Mouse (Mus musculus): ENCODE results near the gene Rflnb. TPM values are rescaled to one million over a fixed set of nuclear protein-coding genes. Genes with fewer than 3 reads are reported as not detected.
"Not testable (repeated sequence)": the region's sequence is repeated elsewhere in the genome, so short reads cannot be mapped to it uniquely, and the experiment has no call there.

Rflnb gene
- polyA plus RNA-seq, 1 experiment = 11.5 TPM

GRCm38 (mm10) chr11:76009101-76009500 lies 18.5 kb downstream of the Rflnb start:
- H3K27me3 ChIP-seq (ENCODE audit: control insufficient read depth, insufficient read depth, low read length) = no peaks in the 10 kb centered on the region
- TF ChIP-seq CTCF (IDR thresholded peaks at IDR 0.05; ENCODE audit: extremely low read depth, insufficient read depth, insufficient read length, insufficient replicate concordance) (no peak), POLR2A (IDR thresholded peaks at IDR 0.05; ENCODE audit: low read depth, low read length) (no peak)
- WGBS = 80% methylated on average over 6 of the region's 6 CpGs
- no peak overlapping the region for H3K27ac ChIP-seq (ENCODE audit: insufficient read depth, low read length)
- no peaks in the 10 kb centered on the region for H3K4me1 ChIP-seq (ENCODE audit: control insufficient read depth, insufficient read depth, insufficient read length)
- H3K4me3 ChIP-seq (ENCODE audit: extremely low read depth, insufficient read depth, insufficient read length) = no peak overlapping the region
- no peak for DNase-seq (ENCODE audit: low read depth in 1 of 2, low spot score in 2 of 2)
- H3K36me3 ChIP-seq (ENCODE audit: control insufficient read depth, insufficient read depth, low read length) = no peaks in the 10 kb centered on the region

DNA sequence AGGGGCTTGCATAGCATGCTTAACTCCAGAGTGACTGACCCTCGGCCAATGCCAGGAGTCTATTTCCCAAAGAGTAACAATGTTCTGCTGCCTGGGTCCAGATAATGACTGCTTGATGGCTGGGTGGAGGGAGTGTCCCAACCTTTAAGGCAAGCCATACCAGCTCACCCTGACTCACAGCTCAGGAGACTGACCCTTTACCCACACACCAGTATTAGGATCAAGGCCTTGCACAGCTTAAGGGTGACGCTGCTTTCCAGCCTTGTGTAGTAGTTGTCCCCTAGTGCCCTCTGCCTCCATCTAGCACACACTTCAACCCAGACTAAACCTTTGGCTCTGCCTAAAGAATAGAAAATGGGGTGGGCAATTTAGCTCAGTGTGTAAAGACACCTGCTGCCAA lies 19.4 kb downstream of the Rflnb start:
- Histone ChIP-seq H3K4me1 (ENCODE audit: control insufficient read depth, insufficient read depth, insufficient read length) (no peaks in the 10 kb centered on the region), H3K27me3 (ENCODE audit: control insufficient read depth, insufficient read depth, low read length) (no peaks in the 10 kb centered on the region), H3K4me3 (ENCODE audit: extremely low read depth, insufficient read depth, insufficient read length) (no peak overlapping the region), H3K27ac (ENCODE audit: insufficient read depth, low read length) (no peak overlapping the region), H3K36me3 (ENCODE audit: control insufficient read depth, insufficient read depth, low read length) (no peaks in the 10 kb centered on the region)
- no peak for TF ChIP-seq CTCF (IDR thresholded peaks at IDR 0.05; ENCODE audit: extremely low read depth, insufficient read depth, insufficient read length, insufficient replicate concordance)
- TF ChIP-seq POLR2A (IDR thresholded peaks at IDR 0.05; ENCODE audit: low read depth, low read length) = no peak
- DNase-seq (ENCODE audit: low read depth in 1 of 2, low spot score in 2 of 2) = no peak
- 87% methylated on average over 2 of the region's 2 CpGs for WGBS

DNA sequence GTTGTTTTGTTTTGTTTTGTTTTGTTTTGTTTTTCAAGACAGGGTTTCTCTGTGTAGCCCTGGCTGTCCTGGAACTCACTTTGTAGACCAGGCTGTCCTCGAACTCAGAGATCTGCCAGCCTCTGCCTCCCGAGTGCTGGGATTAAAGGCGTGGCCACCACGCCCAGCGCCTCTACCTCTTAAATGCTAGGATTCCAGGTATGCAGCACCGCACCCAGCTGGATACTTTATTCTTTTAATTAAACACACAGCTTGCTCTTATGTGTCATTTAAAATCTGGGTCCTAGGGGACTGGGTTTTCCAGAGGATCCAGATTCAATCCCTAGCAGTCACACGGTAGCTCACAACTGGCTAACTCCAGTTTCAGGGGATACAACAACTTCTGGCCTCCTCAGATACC lies 23.3 kb downstream of the Rflnb start:
- WGBS = 92% methylated on average over 7 of the region's 7 CpGs
- not testable (repeated sequence) for DNase-seq (ENCODE audit: low read depth in 1 of 2, low spot score in 2 of 2); H3K36me3 ChIP-seq (ENCODE audit: control insufficient read depth, insufficient read depth, low read length); H3K4me1 ChIP-seq (ENCODE audit: control insufficient read depth, insufficient read depth, insufficient read length); H3K4me3 ChIP-seq (ENCODE audit: extremely low read depth, insufficient read depth, insufficient read length); H3K27ac ChIP-seq (ENCODE audit: insufficient read depth, low read length); H3K27me3 ChIP-seq (ENCODE audit: control insufficient read depth, insufficient read depth, low read length)

GRCm38 (mm10) chr11:76001237-76001878 lies 26.2 kb downstream of the Rflnb start:
- Histone ChIP-seq H3K4me3 (ENCODE audit: extremely low read depth, insufficient read depth, insufficient read length) (no peak overlapping the region), H3K4me1 (ENCODE audit: control insufficient read depth, insufficient read depth, insufficient read length) (peaks cover 5% of the 10 kb centered on the region; the same call in 1 of the 2 replicates), H3K27ac (ENCODE audit: insufficient read depth, low read length) (no peak overlapping the region), H3K36me3 (ENCODE audit: control insufficient read depth, insufficient read depth, low read length) (no peaks in the 10 kb centered on the region), H3K27me3 (ENCODE audit: control insufficient read depth, insufficient read depth, low read length) (no peaks in the 10 kb centered on the region; the same call in 1 of the 2 replicates)
- no peak for DNase-seq (ENCODE audit: low read depth in 1 of 2, low spot score in 2 of 2)
- 58% methylated on average over 3 of the region's 3 CpGs for WGBS
- TF ChIP-seq CTCF (IDR thresholded peaks at IDR 0.05; ENCODE audit: extremely low read depth, insufficient read depth, insufficient read length, insufficient replicate concordance) = no peak
- no peak for TF ChIP-seq POLR2A (IDR thresholded peaks at IDR 0.05; ENCODE audit: low read depth, low read length)

- Histone ChIP-seq H3K36me3 (ENCODE audit: control insufficient read depth, insufficient read depth, low read length) (no peaks in the 10 kb centered on the region), H3K27ac (ENCODE audit: insufficient read depth, low read length) (no peak overlapping the region), H3K27me3 (ENCODE audit: control insufficient read depth, insufficient read depth, low read length) (no peaks in the 10 kb centered on the region; the same call in 1 of the 2 replicates), H3K4me1 (ENCODE audit: control insufficient read depth, insufficient read depth, insufficient read length) (peaks cover 5% of the 10 kb centered on the region; the same call in 1 of the 2 replicates), H3K4me3 (ENCODE audit: extremely low read depth, insufficient read depth, insufficient read length) (no peak overlapping the region)
- WGBS = 83% methylated on average over 5 of the region's 5 CpGs
- DNase-seq (ENCODE audit: low read depth in 1 of 2, low spot score in 2 of 2) = no peak
- TF ChIP-seq POLR2A (IDR thresholded peaks at IDR 0.05; ENCODE audit: low read depth, low read length) = no peak
- no peak for TF ChIP-seq CTCF (IDR thresholded peaks at IDR 0.05; ENCODE audit: extremely low read depth, insufficient read depth, insufficient read length, insufficient replicate concordance)
Measured at GRCm38 (mm10) chr11:76000701-76001100, 26.9 kb downstream of the Rflnb start.

GRCm38 (mm10) chr11:75999440-76000155 lies 28.0 kb downstream of the Rflnb start, which contains the start of gene 1700016K19Rik:
TSS of gene 1700016K19Rik (plus strand) at chr11:75999912.
- 13% methylated on average over 35 of the region's 36 CpGs for WGBS
- TF ChIP-seq POLR2A (IDR thresholded peaks at IDR 0.05; ENCODE audit: low read depth, low read length) = no peak
- TF ChIP-seq CTCF (IDR thresholded peaks at IDR 0.05; ENCODE audit: extremely low read depth, insufficient read depth, insufficient read length, insufficient replicate concordance) = peak; percentile 62; the same call in 1 of the 2 replicates
- H3K27me3 ChIP-seq (ENCODE audit: control insufficient read depth, insufficient read depth, low read length) = no peaks in the 10 kb centered on the region; the same call in 1 of the 2 replicates
- no peaks in the 10 kb centered on the region for H3K36me3 ChIP-seq (ENCODE audit: control insufficient read depth, insufficient read depth, low read length)
- peak; percentile 79 to 88 for DNase-seq (ENCODE audit: low read depth in 1 of 2, low spot score in 2 of 2)
- no peak within 1 kb of the TSS for H3K27ac ChIP-seq (ENCODE audit: insufficient read depth, low read length)
- H3K4me3 ChIP-seq (ENCODE audit: extremely low read depth, insufficient read depth, insufficient read length) = peak within 1 kb of the TSS; percentile 57; the same call in 1 of the 2 replicates
- H3K4me1 ChIP-seq (ENCODE audit: control insufficient read depth, insufficient read depth, insufficient read length) = peaks cover 9% of the 10 kb centered on the region; the same call in 1 of the 2 replicates

DNA sequence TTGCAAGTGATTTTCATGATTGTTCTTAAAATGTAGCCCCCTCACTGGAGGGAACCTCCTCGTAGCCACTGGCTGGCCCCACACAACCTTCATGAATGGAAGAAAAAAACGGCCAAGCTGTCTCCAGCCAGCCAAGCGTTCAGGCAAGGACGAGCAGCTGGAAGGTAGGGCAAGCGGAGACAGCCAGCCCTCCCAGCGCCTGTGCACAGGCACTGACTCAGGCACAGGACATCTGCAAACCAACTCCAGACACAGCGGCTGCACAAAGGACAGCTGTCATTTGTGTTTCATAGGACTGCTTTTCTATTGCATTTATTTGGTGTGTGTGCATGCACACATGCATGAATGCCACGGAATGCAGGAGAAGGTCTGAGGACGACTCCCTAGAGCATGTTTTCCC lies 33.2 kb downstream of the Rflnb start:
- Histone ChIP-seq H3K36me3 (ENCODE audit: control insufficient read depth, insufficient read depth, low read length) (no peaks in the 10 kb centered on the region), H3K4me3 (ENCODE audit: extremely low read depth, insufficient read depth, insufficient read length) (no peak overlapping the region), H3K4me1 (ENCODE audit: control insufficient read depth, insufficient read depth, insufficient read length) (peaks cover 15% of the 10 kb centered on the region; the same call in 1 of the 2 replicates), H3K27me3 (ENCODE audit: control insufficient read depth, insufficient read depth, low read length) (no peaks in the 10 kb centered on the region), H3K27ac (ENCODE audit: insufficient read depth, low read length) (no peak overlapping the region)
- 49% methylated on average over 9 of the region's 9 CpGs for WGBS
- DNase-seq (ENCODE audit: low read depth in 1 of 2, low spot score in 2 of 2) = no peak
- no peak for TF ChIP-seq CTCF (IDR thresholded peaks at IDR 0.05; ENCODE audit: extremely low read depth, insufficient read depth, insufficient read length, insufficient replicate concordance)
- TF ChIP-seq POLR2A (IDR thresholded peaks at IDR 0.05; ENCODE audit: low read depth, low read length) = no peak
